Mouse (Mus musculus) spleen, adult 2 months (tissue): ENCODE measurements around the gene Qprt.
A peak's percentile ranks its signal among the peaks of the same experiment; 100 is the strongest.

Source experiments
- CTCF ChIP-seq: fragments of 200-500 bp; IDR thresholded peaks from 2 replicates; pipeline ENCODE4 v1.5.1; 2011; ENCODE audit warnings: mild to moderate bottlenecking, inconsistent platforms; ENCODE audit not compliant: insufficient read depth, insufficient read length, insufficient replicate concordance; ENCODE audit errors: extremely low read depth
- POLR2A ChIP-seq: fragments of 200-500 bp; IDR thresholded peaks from 2 replicates; pipeline ENCODE4 v1.6.1; 2011; ENCODE audit warnings: low read depth, low read length, inconsistent platforms

GRCm38 (mm10) chr7:127111461-127111860 lies 10.6 kb downstream of the Qprt start:
- peak; percentile 85; the same call in 1 of the 2 replicates for TF ChIP-seq CTCF
- TF ChIP-seq POLR2A, result no peak
